Mouse (Mus musculus) brain, embryonic 14.5 days (tissue): ENCODE results near the gene Ccl2.

Experiments used
- CTCF ChIP-seq: fragments of 200-500 bp; IDR thresholded peaks from 2 replicates; pipeline ENCODE4 v1.5.1; 2012; ENCODE audit warnings: inconsistent platforms, mild to moderate bottlenecking, moderate library complexity, borderline replicate concordance; ENCODE audit not compliant: insufficient read depth, insufficient read length; ENCODE audit errors: extremely low read depth
- POLR2A ChIP-seq: fragments of 200-500 bp; IDR thresholded peaks from 2 replicates; pipeline ENCODE4 v1.6.1; 2012; ENCODE audit warnings: mild to moderate bottlenecking, inconsistent platforms, borderline replicate concordance; ENCODE audit not compliant: poor library complexity, insufficient read depth, insufficient read length, severe bottlenecking; ENCODE audit errors: extremely low read depth

- TF ChIP-seq CTCF (no peak), POLR2A (no peak)
Measured at GRCm38 (mm10) chr11:82066953-82067571, 31.7 kb downstream of the Ccl2 start.
